Mouse (Mus musculus): ENCODE data around the gene Cpped1. TPM values are rescaled to one million over a fixed set of nuclear protein-coding genes. Genes with fewer than 3 reads are reported as not detected.

The Cpped1 gene
- total and polyA plus RNA-seq, 3 experiments = 12.4 to 23.9 (median 16.8) TPM

DNA sequence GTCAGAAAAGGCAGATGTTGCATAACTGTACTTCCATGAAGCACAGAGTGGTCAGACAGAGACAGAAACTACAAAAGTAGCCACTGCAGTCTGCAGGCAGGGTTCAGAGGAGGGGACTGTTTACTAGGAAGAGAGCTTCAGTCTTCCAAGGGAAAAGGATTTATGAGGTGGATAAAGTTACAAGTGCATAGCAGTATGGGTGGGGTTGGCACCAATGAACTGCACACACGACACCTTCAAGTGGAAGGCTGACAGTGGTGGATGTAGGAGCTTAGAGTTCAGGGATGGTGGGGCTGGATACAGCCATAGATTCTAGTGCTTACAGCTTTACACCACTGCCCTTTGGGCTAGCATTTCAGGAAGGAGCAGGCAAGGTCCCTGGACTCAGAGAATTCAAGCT lies 75.8 kb downstream of the Cpped1 start:
- Histone ChIP-seq H3K36me3 (replicated peaks) (peaks cover 66% of the 10 kb centered on the region), H3K4me1 (ENCODE audit: insufficient read depth, low read depth, low read length) (0 out of 2 replicates have a peak, but pooled peaks cover 1% of the 10 kb centered on the region), H3K9me3 (replicated peaks) (no peaks in the 10 kb centered on the region), H3K4me3 (ENCODE audit: low read depth, low read length) (no peak overlapping the region), H3K27me3 (ENCODE audit: insufficient read depth, low read length) (no peaks in the 10 kb centered on the region)
- TF ChIP-seq GATA2 (IDR thresholded peaks at IDR 0.05; ENCODE audit: borderline replicate concordance, low read depth, low read length) = no peak
- no peak for TF ChIP-seq CTCF (IDR thresholded peaks at IDR 0.05; ENCODE audit: low read depth, low read length)
- TF ChIP-seq TAL1 (conservative IDR thresholded peaks at IDR 0.05; ENCODE audit: low read depth, low read length) = no peak
- no peak for TF ChIP-seq POLR2AphosphoS5 (IDR thresholded peaks at IDR 0.05; ENCODE audit: insufficient replicate concordance, low read depth, low read length)
- TF ChIP-seq GATA1 (IDR thresholded peaks at IDR 0.05; ENCODE audit: borderline replicate concordance, low read length) = no peak
- ATAC-seq (ENCODE audit: extremely low read depth, insufficient number of reproducible peaks, low FRiP score, poor library complexity, severe bottlenecking) (no peak), DNase-seq (ENCODE audit: low spot score) (no peak)

DNA sequence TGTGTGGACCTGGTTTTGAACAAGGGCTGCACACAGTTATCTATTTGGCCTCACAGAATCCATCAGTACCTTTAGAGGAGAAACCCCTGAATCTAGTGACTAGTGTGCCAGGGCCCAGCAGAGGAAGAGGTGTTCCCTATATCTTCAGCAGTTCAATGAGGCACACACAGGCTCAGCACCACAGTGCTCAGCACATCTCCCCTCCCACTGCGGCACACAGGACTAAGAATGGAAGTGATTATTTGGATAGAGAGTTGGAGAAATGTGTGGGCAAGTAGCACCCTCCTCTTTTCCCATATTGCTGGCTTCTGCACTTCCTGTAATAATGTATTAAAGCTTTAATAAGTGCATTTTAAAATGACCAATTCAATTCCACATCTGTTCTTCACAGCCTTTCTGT lies 80.4 kb downstream of the Cpped1 start:
- no peak overlapping the region for H3K4me3 ChIP-seq (ENCODE audit: low read depth, low read length)

DNA sequence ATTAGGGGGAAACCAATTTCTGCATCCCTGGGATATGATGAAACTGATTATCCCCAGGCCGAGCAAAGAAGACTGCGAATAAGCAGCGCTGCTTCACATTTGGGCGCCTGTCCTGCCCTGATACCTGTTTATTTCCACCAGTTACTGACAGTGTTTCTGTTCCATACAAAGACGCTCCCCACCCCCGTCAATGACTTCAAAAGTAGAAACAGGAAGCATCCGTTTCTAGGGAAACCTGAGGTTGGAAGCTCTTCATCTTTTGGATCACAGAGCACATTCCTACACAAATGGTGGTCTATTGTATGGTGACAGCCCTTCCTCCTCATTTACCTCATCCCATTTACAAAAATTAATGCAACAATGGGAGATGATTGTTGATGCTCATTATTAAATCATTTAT lies 84.4 kb downstream of the Cpped1 start:
- H3K4me3 ChIP-seq (ENCODE audit: low read depth, low read length) = no peak overlapping the region
- ATAC-seq (ENCODE audit: extremely low read depth, insufficient number of reproducible peaks, low FRiP score, poor library complexity, severe bottlenecking) (no peak), DNase-seq (ENCODE audit: low spot score) (no peak)
- TF ChIP-seq TAL1 (conservative IDR thresholded peaks at IDR 0.05; ENCODE audit: low read depth, low read length) (no peak), POLR2AphosphoS5 (IDR thresholded peaks at IDR 0.05; ENCODE audit: insufficient replicate concordance, low read depth, low read length) (no peak), GATA1 (IDR thresholded peaks at IDR 0.05; ENCODE audit: borderline replicate concordance, low read length) (no peak), GATA2 (IDR thresholded peaks at IDR 0.05; ENCODE audit: borderline replicate concordance, low read depth, low read length) (no peak), CTCF (IDR thresholded peaks at IDR 0.05; ENCODE audit: low read depth, low read length) (no peak)
- no peaks in the 10 kb centered on the region for H3K4me1 ChIP-seq (ENCODE audit: insufficient read depth, low read depth, low read length)
- H3K36me3 ChIP-seq (replicated peaks) = peaks cover 83% of the 10 kb centered on the region
- no peaks in the 10 kb centered on the region for H3K9me3 ChIP-seq (replicated peaks)
- no peaks in the 10 kb centered on the region for H3K27me3 ChIP-seq (ENCODE audit: insufficient read depth, low read length)

More for the DNA sequence above, 80.4 kb downstream of the Cpped1 start:
- Histone ChIP-seq H3K4me1 (ENCODE audit: insufficient read depth, low read depth, low read length) (no peaks in the 10 kb centered on the region), H3K27me3 (ENCODE audit: insufficient read depth, low read length) (no peaks in the 10 kb centered on the region), H3K9me3 (replicated peaks) (no peaks in the 10 kb centered on the region), H3K36me3 (replicated peaks) (peaks cover 70% of the 10 kb centered on the region)
- ATAC-seq (ENCODE audit: extremely low read depth, insufficient number of reproducible peaks, low FRiP score, poor library complexity, severe bottlenecking) (no peak), DNase-seq (ENCODE audit: low spot score) (no peak)
- TF ChIP-seq TAL1 (conservative IDR thresholded peaks at IDR 0.05; ENCODE audit: low read depth, low read length) = no peak
- TF ChIP-seq POLR2AphosphoS5 (IDR thresholded peaks at IDR 0.05; ENCODE audit: insufficient replicate concordance, low read depth, low read length) = no peak
- no peak for TF ChIP-seq CTCF (IDR thresholded peaks at IDR 0.05; ENCODE audit: low read depth, low read length)
- no peak for TF ChIP-seq GATA2 (IDR thresholded peaks at IDR 0.05; ENCODE audit: borderline replicate concordance, low read depth, low read length)
- TF ChIP-seq GATA1 (IDR thresholded peaks at IDR 0.05; ENCODE audit: borderline replicate concordance, low read length) = no peak

DNA sequence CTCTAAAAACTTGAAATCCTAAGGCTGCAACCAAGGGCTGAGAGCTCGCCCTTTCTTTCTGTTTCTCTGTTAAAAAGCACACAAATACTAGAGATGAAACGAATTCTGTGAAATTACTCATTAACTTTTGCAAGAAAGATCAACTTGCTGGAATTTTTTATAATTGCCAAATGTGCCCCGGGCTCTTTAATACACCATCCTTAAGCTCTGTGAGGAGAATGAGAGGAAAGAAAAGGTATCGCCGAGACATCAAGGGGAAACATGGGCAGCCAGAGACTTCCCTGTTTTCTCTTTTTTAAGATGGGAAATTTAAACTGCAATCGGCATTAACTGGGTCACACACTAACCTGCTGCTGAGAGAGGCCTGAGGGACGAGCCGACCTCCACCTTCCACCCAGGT lies 84.9 kb downstream of the Cpped1 start:
- peaks cover 83% of the 10 kb centered on the region for H3K36me3 ChIP-seq (replicated peaks)
- no peaks in the 10 kb centered on the region for H3K9me3 ChIP-seq (replicated peaks)
- TF ChIP-seq GATA2 (IDR thresholded peaks at IDR 0.05; ENCODE audit: borderline replicate concordance, low read depth, low read length) = no peak
- TF ChIP-seq GATA1 (IDR thresholded peaks at IDR 0.05; ENCODE audit: borderline replicate concordance, low read length) = no peak
- no peak for TF ChIP-seq POLR2AphosphoS5 (IDR thresholded peaks at IDR 0.05; ENCODE audit: insufficient replicate concordance, low read depth, low read length)
- TF ChIP-seq CTCF (IDR thresholded peaks at IDR 0.05; ENCODE audit: low read depth, low read length) = no peak
- TF ChIP-seq TAL1 (conservative IDR thresholded peaks at IDR 0.05; ENCODE audit: low read depth, low read length) = no peak
- H3K4me3 ChIP-seq (ENCODE audit: low read depth, low read length) = no peak overlapping the region
- DNase-seq (ENCODE audit: low spot score) = no peak
- ATAC-seq (ENCODE audit: extremely low read depth, insufficient number of reproducible peaks, low FRiP score, poor library complexity, severe bottlenecking) = no peak
- H3K4me1 ChIP-seq (ENCODE audit: insufficient read depth, low read depth, low read length) = no peaks in the 10 kb centered on the region
- H3K27me3 ChIP-seq (ENCODE audit: insufficient read depth, low read length) = no peaks in the 10 kb centered on the region

DNA sequence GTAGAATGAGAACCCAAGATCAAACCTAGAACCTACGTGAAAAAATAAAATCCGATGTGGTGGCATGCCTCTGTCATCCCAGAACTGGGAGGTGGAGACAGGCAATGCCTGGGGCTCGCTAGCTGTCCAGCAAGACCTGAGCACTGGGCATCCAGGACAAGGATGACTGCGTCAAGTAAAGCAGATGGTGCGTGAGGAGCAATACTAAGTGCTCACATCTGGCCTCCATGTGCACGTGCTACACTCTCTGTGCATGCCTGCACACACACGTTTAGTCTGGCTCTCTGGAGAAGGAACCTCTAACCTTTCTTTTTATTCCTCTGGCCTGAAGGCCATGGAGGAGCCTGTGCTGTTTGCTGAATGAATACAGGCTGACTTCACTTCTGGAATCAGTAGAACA lies 88.5 kb downstream of the Cpped1 start:
- Histone ChIP-seq H3K4me3 (ENCODE audit: low read depth, low read length) (no peak overlapping the region), H3K4me1 (ENCODE audit: insufficient read depth, low read depth, low read length) (no peaks in the 10 kb centered on the region), H3K36me3 (replicated peaks) (peaks cover 82% of the 10 kb centered on the region), H3K9me3 (replicated peaks) (no peaks in the 10 kb centered on the region), H3K27me3 (ENCODE audit: insufficient read depth, low read length) (no peaks in the 10 kb centered on the region)
- TF ChIP-seq TAL1 (conservative IDR thresholded peaks at IDR 0.05; ENCODE audit: low read depth, low read length) (no peak), GATA2 (IDR thresholded peaks at IDR 0.05; ENCODE audit: borderline replicate concordance, low read depth, low read length) (no peak), CTCF (IDR thresholded peaks at IDR 0.05; ENCODE audit: low read depth, low read length) (no peak), POLR2AphosphoS5 (IDR thresholded peaks at IDR 0.05; ENCODE audit: insufficient replicate concordance, low read depth, low read length) (no peak), GATA1 (IDR thresholded peaks at IDR 0.05; ENCODE audit: borderline replicate concordance, low read length) (no peak)
- no peak for ATAC-seq (ENCODE audit: extremely low read depth, insufficient number of reproducible peaks, low FRiP score, poor library complexity, severe bottlenecking)
- no peak for DNase-seq (ENCODE audit: low spot score)

DNA sequence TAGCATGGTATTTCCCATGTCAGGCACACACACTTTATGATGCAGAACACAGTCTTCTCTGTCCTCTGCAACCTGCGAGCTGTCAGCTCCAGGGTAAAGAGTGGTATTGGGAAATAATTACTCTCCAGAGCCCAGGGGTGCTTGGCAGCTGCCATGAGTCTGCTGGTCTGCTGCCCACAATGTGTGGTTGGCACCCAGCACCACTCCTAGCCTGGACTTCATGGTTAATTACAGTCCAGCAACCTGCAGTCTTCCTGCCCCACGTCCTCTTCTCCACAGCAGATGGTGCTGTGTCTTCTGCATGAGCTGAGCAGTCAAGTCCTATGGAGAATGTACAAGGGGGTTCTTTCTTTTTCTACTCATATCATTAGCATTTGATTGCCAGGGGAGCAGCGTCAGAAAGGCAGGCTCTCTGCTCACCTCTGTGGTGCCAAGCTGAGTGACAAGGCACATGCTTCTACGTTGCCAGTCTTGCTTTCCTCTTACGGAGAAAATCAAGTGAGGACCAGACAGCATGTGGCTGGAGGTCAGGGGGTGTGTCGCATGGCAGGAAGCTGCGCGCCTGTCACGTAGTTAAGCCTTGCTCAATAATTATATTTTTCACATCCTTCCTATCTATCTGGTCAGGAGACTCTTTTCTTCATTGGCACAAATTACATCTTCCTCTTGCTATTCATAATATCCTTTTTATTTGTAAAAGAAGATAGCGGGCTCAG lies 94.2 kb downstream of the Cpped1 start:
- DNase-seq (ENCODE audit: low spot score) (no peak), ATAC-seq (ENCODE audit: extremely low read depth, insufficient number of reproducible peaks, low FRiP score, poor library complexity, severe bottlenecking) (no peak)
- Histone ChIP-seq H3K27me3 (ENCODE audit: insufficient read depth, low read length) (no peaks in the 10 kb centered on the region), H3K4me3 (ENCODE audit: low read depth, low read length) (no peak overlapping the region), H3K36me3 (replicated peaks) (peaks cover 80% of the 10 kb centered on the region), H3K4me1 (ENCODE audit: insufficient read depth, low read depth, low read length) (no peaks in the 10 kb centered on the region), H3K9me3 (replicated peaks) (no peaks in the 10 kb centered on the region)
- TF ChIP-seq POLR2AphosphoS5 (IDR thresholded peaks at IDR 0.05; ENCODE audit: insufficient replicate concordance, low read depth, low read length) = no peak
- TF ChIP-seq CTCF (IDR thresholded peaks at IDR 0.05; ENCODE audit: low read depth, low read length) = no peak
- no peak for TF ChIP-seq GATA2 (IDR thresholded peaks at IDR 0.05; ENCODE audit: borderline replicate concordance, low read depth, low read length)
- no peak for TF ChIP-seq GATA1 (IDR thresholded peaks at IDR 0.05; ENCODE audit: borderline replicate concordance, low read length)
- TF ChIP-seq TAL1 (conservative IDR thresholded peaks at IDR 0.05; ENCODE audit: low read depth, low read length) = no peak
